Mouse (Mus musculus): ENCODE measurements around the gene Mcm2. TPM values are rescaled to one million over a fixed set of nuclear protein-coding genes. Genes with fewer than 3 reads are reported as not detected.

Gene Mcm2
- total RNA-seq, 2 experiments from 2014 or later, result 6.6 to 7.5 TPM

GRCm38 (mm10) chr6:88901947-88902820, 3.6 kb upstream of the Mcm2 start, which contains the start of gene Tpra1:
Tpra1 (plus strand) TSS chr6:88902251.
- DNase-seq, result peak; percentile 96
- peak within 1 kb of the TSS; percentile 97 for H3K4me3 ChIP-seq
- TF ChIP-seq CTCF (IDR thresholded peaks at IDR 0.05), result peak; percentile 39
- H3K27ac ChIP-seq, result peak within 1 kb of the TSS; percentile 98
- intact Hi-C loops (cut with DNase I), result no loop called here

GRCm38 (mm10) chr6:88901471-88901870, 2.9 kb upstream of the Mcm2 start:
- no peak for DNase-seq
- intact Hi-C loops (cut with DNase I), result no loop called here
- H3K4me3 ChIP-seq, result peak overlapping the region; percentile 97
- H3K27ac ChIP-seq, result peak overlapping the region; percentile 98
- TF ChIP-seq CTCF (IDR thresholded peaks at IDR 0.05), result no peak

GRCm38 (mm10) chr6:88899628-88900027, 1.0 kb upstream of the Mcm2 start:
- no peak overlapping the region; the same call in 1 of the 2 replicates for H3K27ac ChIP-seq
- intact Hi-C loops (cut with DNase I), result no loop called here
- no peak overlapping the region for H3K4me3 ChIP-seq
- TF ChIP-seq CTCF (IDR thresholded peaks at IDR 0.05), result no peak
- no peak for DNase-seq

- peak overlapping the region; percentile 76 for H3K27ac ChIP-seq
- H3K4me3 ChIP-seq, result peak overlapping the region; percentile 76
- TF ChIP-seq CTCF (IDR thresholded peaks at IDR 0.05), result no peak
- intact Hi-C loops (cut with DNase I), result no loop called here
- DNase-seq, result no peak
Measured at GRCm38 (mm10) chr6:88899086-88899485, 506 bp upstream of the Mcm2 start.

- intact Hi-C loops (cut with DNase I), result no loop called here
- H3K4me3 ChIP-seq, result no peak overlapping the region
- no peak for DNase-seq
- TF ChIP-seq CTCF (IDR thresholded peaks at IDR 0.05), result no peak
- H3K27ac ChIP-seq, result no peak overlapping the region
Measured at GRCm38 (mm10) chr6:88897246-88897645, 1.3 kb downstream of the Mcm2 start.

- no peak overlapping the region for H3K27ac ChIP-seq
- no peak for DNase-seq
- TF ChIP-seq CTCF (IDR thresholded peaks at IDR 0.05), result peak; percentile 13; the same call in 1 of the 2 replicates
- intact Hi-C loops (cut with DNase I), result no loop called here
- H3K4me3 ChIP-seq, result no peak overlapping the region
Measured at GRCm38 (mm10) chr6:88895943-88896342, 2.6 kb downstream of the Mcm2 start.

GRCm38 (mm10) chr6:88893559-88893958, 5.0 kb downstream of the Mcm2 start:
- H3K4me3 ChIP-seq, result no peak overlapping the region
- no peak overlapping the region for H3K27ac ChIP-seq
- peak; percentile 87 for TF ChIP-seq CTCF (IDR thresholded peaks at IDR 0.05)
- DNase-seq, result peak; percentile 76
- intact Hi-C loops (cut with DNase I), result loop anchor here (2.0 kb wide), 2 partner anchors 31 to 337 kb away; no protein-coding TSS in a partner anchor

GRCm38 (mm10) chr6:88890832-88891231, 7.7 kb downstream of the Mcm2 start:
- intact Hi-C loops (cut with DNase I), result no loop called here
- TF ChIP-seq CTCF (IDR thresholded peaks at IDR 0.05), result no peak
- DNase-seq, result no peak
- Histone ChIP-seq H3K27ac (no peak overlapping the region), H3K4me3 (no peak overlapping the region)

GRCm38 (mm10) chr6:88889410-88890042, 9.1 kb downstream of the Mcm2 start:
- TF ChIP-seq CTCF (IDR thresholded peaks at IDR 0.05), result no peak
- H3K27ac ChIP-seq, result no peak overlapping the region
- intact Hi-C loops (cut with DNase I), result no loop called here

GRCm38 (mm10) chr6:88886417-88886967, 12.1 kb downstream of the Mcm2 start:
- no peak for TF ChIP-seq CTCF (IDR thresholded peaks at IDR 0.05)
- intact Hi-C loops (cut with DNase I), result no loop called here

More at GRCm38 (mm10) chr6:88889410-88890042, 9.1 kb downstream of the Mcm2 start:
- no peak overlapping the region for H3K4me3 ChIP-seq
- no peak for DNase-seq

GRCm38 (mm10) chr6:88885644-88886416, 12.8 kb downstream of the Mcm2 start:
- Histone ChIP-seq H3K4me3 (no peak overlapping the region), H3K27ac (no peak overlapping the region)
- no peak for TF ChIP-seq CTCF (IDR thresholded peaks at IDR 0.05)
- intact Hi-C loops (cut with DNase I), result no loop called here
- DNase-seq, result peak; percentile 9

More at GRCm38 (mm10) chr6:88886417-88886967, 12.1 kb downstream of the Mcm2 start:
- DNase-seq, result peak; percentile 10
- H3K4me3 ChIP-seq, result no peak overlapping the region
- no peak overlapping the region for H3K27ac ChIP-seq

- intact Hi-C loops (cut with DNase I), result no loop called here
- Histone ChIP-seq H3K27ac (no peak overlapping the region), H3K4me3 (no peak overlapping the region)
- peak; percentile 16 for DNase-seq
- no peak for TF ChIP-seq CTCF (IDR thresholded peaks at IDR 0.05)
Measured at GRCm38 (mm10) chr6:88884690-88885089, 13.9 kb downstream of the Mcm2 start.

Data from gastrocnemius, adult 2 months (tissue).